Mouse (Mus musculus): ENCODE data around the gene Fabp6.

Fabp6 gene

GRCm38 (mm10) chr11:43589530-43590072, 11.7 kb downstream of the Fabp6 start:
- DNase-seq (ENCODE audit: low read depth, low spot score): no peak

GRCm38 (mm10) chr11:43586324-43587090, 14.8 kb downstream of the Fabp6 start, which contains the start of gene 4933415A04Rik:
Gene 4933415A04Rik, plus strand, starts transcription at chr11:43587040.
- no peak for DNase-seq (ENCODE audit: low read depth, low spot score)

- DNase-seq (ENCODE audit: low read depth, low spot score): no peak
Observed at GRCm38 (mm10) chr11:43585211-43586005, 15.9 kb downstream of the Fabp6 start.

GRCm38 (mm10) chr11:43577713-43578478, 23.4 kb downstream of the Fabp6 start:
- no peak for DNase-seq (ENCODE audit: low read depth, low spot score)

DNA sequence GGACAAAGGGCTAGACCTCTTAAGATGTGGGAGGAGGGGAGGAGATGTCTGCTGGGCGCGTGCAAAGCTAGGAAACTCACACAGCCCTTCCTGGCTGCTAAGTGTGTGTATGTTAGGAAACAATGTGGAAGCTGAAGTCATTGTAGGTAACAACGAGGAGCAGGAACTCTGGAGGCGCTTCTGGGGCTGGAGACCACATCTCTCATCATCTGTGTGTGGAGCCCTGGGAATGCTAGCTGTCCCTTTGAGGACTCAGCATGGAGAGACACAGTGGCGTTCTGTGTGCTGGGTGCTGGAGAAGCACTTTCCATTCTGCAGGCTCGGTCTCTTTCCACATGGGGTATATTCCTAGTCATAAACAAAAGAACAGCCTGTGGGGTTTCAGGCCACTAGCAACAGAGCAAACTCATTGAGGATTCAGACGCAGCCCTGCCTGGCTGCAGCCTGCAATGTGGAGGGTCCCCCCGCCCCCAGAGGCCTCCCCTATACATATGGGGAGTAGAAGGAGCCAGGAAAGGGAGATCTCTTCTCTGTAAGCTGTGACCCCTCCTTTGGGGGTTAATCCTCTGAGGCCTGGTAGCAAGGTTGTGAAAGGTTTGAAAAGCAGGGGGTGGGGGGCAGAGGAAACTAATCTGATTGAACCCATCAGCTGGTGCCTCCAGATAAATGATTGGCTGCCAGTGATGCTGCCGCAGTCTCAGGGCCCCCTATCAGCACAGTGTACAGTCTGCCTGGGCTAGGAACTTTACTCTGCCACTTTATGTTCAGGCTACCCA, 25.8 kb downstream of the Fabp6 start:
- DNase-seq (ENCODE audit: low read depth, low spot score): no peak

- DNase-seq (ENCODE audit: low read depth, low spot score): no peak
Observed at GRCm38 (mm10) chr11:43575061-43575375, 26.3 kb downstream of the Fabp6 start.

- no peak for DNase-seq (ENCODE audit: low read depth, low spot score)
Observed at GRCm38 (mm10) chr11:43569595-43569994, 31.7 kb downstream of the Fabp6 start.

DNA sequence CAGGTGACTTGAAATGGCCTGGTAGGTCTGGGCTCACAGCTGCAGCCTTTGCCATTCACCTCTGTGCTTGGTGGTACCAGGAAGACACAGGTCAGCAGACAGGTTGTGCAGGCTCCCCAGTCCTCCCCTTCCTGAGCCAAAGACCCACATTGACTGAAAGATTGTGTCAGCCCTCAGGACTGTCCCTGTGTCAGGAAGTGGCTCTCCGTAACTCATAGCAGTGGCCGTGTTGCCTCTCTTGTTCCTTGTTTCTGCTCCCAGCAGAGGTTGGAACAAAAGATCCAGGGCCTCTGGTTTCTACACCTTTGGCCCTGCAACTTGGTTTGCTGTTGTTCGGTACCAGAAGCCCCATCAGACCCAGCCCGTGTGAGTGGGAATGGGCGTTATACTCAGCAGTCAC, 32.2 kb downstream of the Fabp6 start:
- no peak for DNase-seq (ENCODE audit: low read depth, low spot score)

- no peak for DNase-seq (ENCODE audit: low read depth, low spot score)
Observed at GRCm38 (mm10) chr11:43568263-43568662, 33.1 kb downstream of the Fabp6 start.

DNA sequence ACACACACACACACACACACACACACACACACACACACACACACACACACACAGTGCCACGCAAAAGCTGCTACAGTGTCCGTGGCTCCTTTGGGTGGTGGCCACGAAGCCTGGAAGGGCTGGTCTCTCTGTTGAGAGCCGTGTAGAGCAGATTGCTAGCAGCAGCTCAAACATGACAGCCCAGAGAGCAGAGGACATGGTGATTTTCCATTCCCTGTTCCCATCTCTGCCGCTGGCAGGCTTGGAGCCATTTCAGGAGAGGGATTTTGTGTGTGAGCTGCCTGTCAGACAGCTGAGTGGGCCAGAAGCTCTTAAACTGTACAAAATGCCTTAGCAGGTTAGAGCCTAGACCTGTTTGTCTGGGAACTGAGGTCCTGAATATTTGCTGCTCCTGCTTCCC, 34.6 kb downstream of the Fabp6 start:
- DNase-seq (ENCODE audit: low read depth, low spot score): no peak

GRCm38 (mm10) chr11:43565852-43566251, 35.5 kb downstream of the Fabp6 start:
- no peak for DNase-seq (ENCODE audit: low read depth, low spot score)

- no peak for DNase-seq (ENCODE audit: low read depth, low spot score)
Observed at GRCm38 (mm10) chr11:43565414-43565813, 35.9 kb downstream of the Fabp6 start.

DNA sequence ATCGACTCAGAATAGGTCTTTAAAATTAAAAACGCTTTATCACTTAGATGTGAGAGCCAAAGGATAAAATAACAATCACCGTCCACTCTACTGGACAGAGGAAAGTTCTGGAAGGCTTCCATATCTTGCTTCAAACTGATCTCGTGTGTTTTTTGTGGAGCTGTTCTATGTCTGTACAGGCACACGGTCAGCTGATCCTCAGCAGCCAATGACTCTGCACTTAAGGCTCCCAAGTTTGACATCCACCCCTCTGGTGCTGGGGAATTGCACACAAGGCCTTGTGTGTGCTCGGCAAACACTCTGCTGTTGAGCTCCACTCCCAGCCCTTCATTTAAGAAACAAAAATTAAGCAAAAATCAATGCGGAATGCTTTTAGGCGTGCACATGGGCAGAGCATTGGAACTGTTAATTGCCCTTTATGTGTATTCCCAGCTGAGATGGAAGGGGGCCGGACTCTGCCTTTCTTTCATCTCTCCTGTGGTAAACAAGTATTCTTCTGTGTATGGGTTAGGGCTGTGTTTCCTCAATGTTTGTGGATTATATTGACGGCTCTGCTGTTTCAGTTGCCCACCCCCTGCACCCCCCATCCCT, 37.6 kb downstream of the Fabp6 start:
- no peak for DNase-seq (ENCODE audit: low read depth, low spot score)

DNA sequence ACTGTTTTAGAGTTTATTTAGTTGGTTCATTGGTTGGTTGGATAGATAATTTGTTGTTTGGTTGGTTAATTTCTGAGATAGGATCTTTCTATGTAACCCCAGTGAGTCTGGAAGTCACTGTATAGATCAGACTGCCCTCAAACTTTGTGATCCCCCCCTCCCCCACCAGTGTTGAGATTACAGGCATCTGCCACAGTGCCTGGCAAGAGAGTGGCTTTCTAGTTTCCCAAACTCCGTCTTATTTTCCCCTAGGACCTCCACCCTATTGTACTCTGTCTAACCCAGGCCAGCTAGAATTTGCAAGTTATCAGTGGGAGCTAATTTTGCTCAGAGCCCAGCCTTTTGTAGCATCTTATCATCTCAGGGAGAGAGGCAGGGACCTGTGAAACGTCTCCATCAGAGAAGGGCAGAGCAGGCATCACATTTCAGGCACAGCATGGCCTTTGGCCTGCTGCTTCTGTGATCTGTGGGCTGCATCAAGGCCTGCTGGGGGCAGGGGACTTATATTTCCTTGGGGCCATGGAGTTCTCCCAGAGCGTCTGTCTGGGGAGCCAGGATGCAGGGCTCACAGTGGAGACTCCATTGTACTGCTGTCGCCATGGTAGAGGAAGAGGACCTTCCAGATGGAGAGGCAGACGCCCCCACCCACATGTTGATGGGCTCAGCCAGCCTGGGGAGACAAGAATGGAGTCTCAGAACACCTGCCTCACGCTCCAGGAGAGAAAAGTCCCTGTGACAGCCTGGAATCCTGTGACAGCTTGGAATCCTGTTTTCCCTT, 41.6 kb downstream of the Fabp6 start:
- DNase-seq (ENCODE audit: low read depth, low spot score): peak; percentile 65

- DNase-seq (ENCODE audit: low read depth, low spot score): no peak
Observed at GRCm38 (mm10) chr11:43556538-43556937, 44.8 kb downstream of the Fabp6 start.

- no peak for DNase-seq (ENCODE audit: low read depth, low spot score)
Observed at GRCm38 (mm10) chr11:43552675-43553074, 48.7 kb downstream of the Fabp6 start.

DNA sequence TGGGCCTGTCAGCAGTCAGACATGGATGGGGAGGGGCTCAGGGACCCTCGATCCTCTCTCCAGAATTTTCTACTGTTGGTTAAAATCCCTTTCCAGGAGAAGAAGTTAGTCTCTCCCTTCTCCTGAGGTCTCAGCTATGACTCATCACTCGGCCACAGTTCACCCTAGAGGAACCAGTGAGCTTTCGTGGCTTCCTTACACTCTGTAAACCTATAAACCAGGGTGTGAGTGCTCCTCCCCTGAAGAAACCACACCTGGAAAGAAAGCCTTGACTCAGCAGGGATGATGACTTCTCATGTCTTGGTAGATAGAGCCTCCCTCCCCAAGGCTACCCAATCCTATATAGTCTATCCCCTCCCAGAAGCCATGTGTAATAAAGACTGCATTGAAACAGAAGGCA, 49.6 kb downstream of the Fabp6 start:
- DNase-seq (ENCODE audit: low read depth, low spot score): no peak

DNA sequence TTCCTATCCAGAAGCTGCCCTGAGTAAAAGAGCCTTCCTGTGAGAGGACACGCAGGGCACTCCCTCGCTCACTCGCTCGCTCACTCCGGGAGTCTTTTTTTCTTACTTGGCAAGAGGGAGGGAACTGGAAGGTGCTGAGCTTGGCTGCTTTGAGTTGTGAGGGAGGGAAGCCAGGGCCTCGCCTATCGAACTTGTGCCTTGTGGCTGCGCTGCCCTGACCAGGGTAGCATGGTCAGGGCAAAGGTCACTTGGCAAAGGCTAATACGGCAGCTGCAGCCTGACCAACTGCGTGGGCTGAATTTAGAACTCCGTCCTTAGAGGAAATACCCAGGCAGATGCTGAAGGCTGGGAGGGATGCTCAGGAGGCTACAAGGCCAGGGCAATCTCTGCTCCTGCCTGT, 51.6 kb downstream of the Fabp6 start:
- DNase-seq (ENCODE audit: low read depth, low spot score): no peak

- DNase-seq (ENCODE audit: low read depth, low spot score): no peak
Observed at GRCm38 (mm10) chr11:43548657-43549435, 52.5 kb downstream of the Fabp6 start.

Data from telencephalon, adult 2 months (tissue).